Mouse (Mus musculus) cerebellum, postnatal 14 days (tissue): Measurements from ENCODE around the gene Aqp7.
"Not testable (repeated sequence)": the region's sequence is repeated elsewhere in the genome, so short reads cannot be mapped to it uniquely, and the experiment has no call there.

Source experiments
- DNase-seq, 2 experiments: peaks; one replicate each; pipeline ENCODE4 v3.0.0; 2021; ENCODE audit warnings: mixed read lengths in 2 of 2

Aqp7 gene

GRCm38 (mm10) chr4:41047524-41048271, at the start of gene Aqp7:
Gene Aqp7 (minus strand): TSS chr4:41048139.
- DNase-seq: no peak

GRCm38 (mm10) chr4:41097381-41097780, 49.4 kb upstream of the Aqp7 start:
- DNase-seq: no peak

- DNase-seq: no peak
Observed at GRCm38 (mm10) chr4:41096794-41097193, 48.9 kb upstream of the Aqp7 start.

- DNase-seq: no peak
Observed at GRCm38 (mm10) chr4:41096169-41096568, 48.2 kb upstream of the Aqp7 start.

- no peak for DNase-seq
Observed at GRCm38 (mm10) chr4:41094361-41094760, 46.4 kb upstream of the Aqp7 start.

- no peak for DNase-seq
Observed at GRCm38 (mm10) chr4:41092958-41093357, 45.0 kb upstream of the Aqp7 start.

GRCm38 (mm10) chr4:41091391-41091790, 43.5 kb upstream of the Aqp7 start:
- DNase-seq: no peak

- no peak for DNase-seq
Observed at GRCm38 (mm10) chr4:41089705-41090104, 41.8 kb upstream of the Aqp7 start.

- no peak for DNase-seq
Observed at GRCm38 (mm10) chr4:41089189-41089588, 41.2 kb upstream of the Aqp7 start.

GRCm38 (mm10) chr4:41087459-41088298, 39.7 kb upstream of the Aqp7 start:
- DNase-seq: no peak

GRCm38 (mm10) chr4:41086947-41087346, 39.0 kb upstream of the Aqp7 start:
- DNase-seq: no peak

- DNase-seq: no peak
Observed at GRCm38 (mm10) chr4:41084819-41085218, 36.9 kb upstream of the Aqp7 start.

- DNase-seq: not testable (repeated sequence)
Observed at GRCm38 (mm10) chr4:41082803-41083202, 34.9 kb upstream of the Aqp7 start.

- DNase-seq: no peak
Observed at GRCm38 (mm10) chr4:41081733-41082132, 33.8 kb upstream of the Aqp7 start.

GRCm38 (mm10) chr4:41078726-41079125, 30.8 kb upstream of the Aqp7 start:
- no peak for DNase-seq

- no peak for DNase-seq
Observed at GRCm38 (mm10) chr4:41074461-41074860, 26.5 kb upstream of the Aqp7 start.

- no peak for DNase-seq
Observed at GRCm38 (mm10) chr4:41073008-41073817, 25.3 kb upstream of the Aqp7 start.

- DNase-seq: peak; percentile 73 to 79
Observed at GRCm38 (mm10) chr4:41071500-41072429, 23.8 kb upstream of the Aqp7 start.

GRCm38 (mm10) chr4:41065196-41065595, 17.3 kb upstream of the Aqp7 start:
- no peak for DNase-seq

GRCm38 (mm10) chr4:41063894-41064673, 16.1 kb upstream of the Aqp7 start:
- DNase-seq: peak in 1 of 2 experiments; percentile 39

- no peak for DNase-seq
Observed at GRCm38 (mm10) chr4:41063351-41063750, 15.4 kb upstream of the Aqp7 start.
